ENCODE assay signal across 7 mouse cellular contexts in the genomic region with DNA sequence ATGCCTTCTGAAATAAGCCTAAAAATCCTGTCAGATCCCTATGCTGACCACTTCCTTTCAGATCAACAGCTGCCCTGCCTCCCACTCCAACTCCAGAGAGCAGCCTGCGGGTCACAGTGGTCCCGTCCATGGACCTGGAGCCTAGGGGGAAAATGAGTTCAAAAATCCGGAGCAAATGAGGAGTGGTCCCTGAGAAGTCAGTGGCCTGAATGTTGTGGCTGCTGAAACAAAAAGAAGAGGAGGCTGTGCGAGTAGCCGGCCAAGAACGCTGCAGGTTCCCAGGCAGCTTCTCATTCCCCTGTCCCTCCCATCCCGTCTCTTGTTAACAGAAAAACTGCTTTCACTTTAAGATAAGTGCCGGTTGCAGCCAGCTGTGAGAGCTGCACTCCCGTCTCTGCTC. TPM values are rescaled to one million over a fixed set of nuclear protein-coding genes. Genes with fewer than 3 reads are reported as not detected.
DNase-seq lines count a peak whose midpoint lies in the region; ATAC-seq and TF ChIP-seq lines count a peak whose summit lies in the region.
"Not testable (repeated sequence)": the region's sequence is repeated elsewhere in the genome, so short reads cannot be mapped to it uniquely, and the experiment has no call there.

No protein-coding gene starts in this region.

- not testable (repeated sequence) for H3K79me2 ChIP-seq in myocyte (ENCODE audit: control insufficient read depth, insufficient read depth)

- 8% methylated on average over 7 of the region's 9 CpGs for WGBS in heart, embryonic 12.5 days
- WGBS in intestine, embryonic 15.5 days = 13% methylated on average over 6 of the region's 9 CpGs
- 7% methylated on average over 6 of the region's 9 CpGs for WGBS in kidney, postnatal 0 days
- 7% methylated on average over 6 of the region's 9 CpGs for WGBS in liver, embryonic 14.5 days (ENCODE audit: insufficient replicate concordance)
- 14% methylated on average over 6 of the region's 9 CpGs for WGBS in stomach, postnatal 0 days

- not testable (repeated sequence) for H3ac ChIP-seq in myocyte (ENCODE audit: control insufficient read depth, insufficient read length)

- 0 out of 2 replicates have a peak overlapping the region, but pooled peaks have one; percentile 18 for H3K4me3 ChIP-seq in heart, embryonic 12.5 days
- H3K4me3 ChIP-seq in intestine, embryonic 15.5 days (replicated peaks); kidney, postnatal 0 days (replicated peaks; ENCODE audit: low read depth, low read length); liver, embryonic 14.5 days (ENCODE audit: insufficient read depth in 1 of 2, low read depth in 2 of 2, low read length in 2 of 2); myocyte; stomach, postnatal 0 days (ENCODE audit: low read depth, low read length): not testable (repeated sequence)

- TF ChIP-seq POLR2A in myocyte (IDR thresholded peaks at IDR 0.05; ENCODE audit: insufficient read length, low read depth) = not testable (repeated sequence)

- H3K4me2 ChIP-seq in heart, embryonic 12.5 days = peak overlapping the region; percentile 51
- peak overlapping the region; percentile 34; the same call in 1 of the 2 replicates for H3K4me2 ChIP-seq in intestine, embryonic 15.5 days (replicated peaks)
- H3K4me2 ChIP-seq in kidney, postnatal 0 days (ENCODE audit: low read length) = 0 out of 2 replicates have a peak overlapping the region, but pooled peaks have one; percentile 21
- H3K4me2 ChIP-seq in liver, embryonic 14.5 days (ENCODE audit: low read depth) = peak overlapping the region; percentile 46
- peak overlapping the region; percentile 61 for H3K4me2 ChIP-seq in myocyte (ENCODE audit: low read depth)
- H3K4me2 ChIP-seq in stomach, postnatal 0 days (replicated peaks; ENCODE audit: low read depth) = 0 out of 2 replicates have a peak overlapping the region, but pooled peaks have one; percentile 29

- TF ChIP-seq CTCF in kidney, postnatal 0 days (IDR thresholded peaks at IDR 0.05; ENCODE audit: low read depth); liver, embryonic 14.5 days (IDR thresholded peaks at IDR 0.05; ENCODE audit: low read depth); stomach, postnatal 0 days (IDR thresholded peaks at IDR 0.05; ENCODE audit: low read depth): not testable (repeated sequence)

- not testable (repeated sequence) for H3K9ac ChIP-seq in heart, embryonic 12.5 days; intestine, embryonic 15.5 days; kidney, postnatal 0 days (ENCODE audit: low read depth, low read length); liver, embryonic 14.5 days (replicated peaks); stomach, postnatal 0 days (ENCODE audit: low read length)

- ATAC-seq in heart, embryonic 12.5 days (ENCODE audit: insufficient number of reproducible peaks, low FRiP score); intestine, embryonic 15.5 days; kidney, postnatal 0 days (replicated peaks; ENCODE audit: low FRiP score, low read depth); liver, embryonic 14.5 days (ENCODE audit: insufficient read depth); stomach, postnatal 0 days (ENCODE audit: low FRiP score, low TSS enrichment): not testable (repeated sequence)

- peak; percentile 4 for DNase-seq in adrenal gland, postnatal 14 days
- DNase-seq in kidney, postnatal 0 days (ENCODE audit: low spot score); liver, embryonic 14.5 days (ENCODE audit: low read depth in 3 of 3, low spot score in 3 of 3): not testable (repeated sequence)
- peak; percentile 1 for DNase-seq in stomach, postnatal 0 days (ENCODE audit: low spot score)

- H3K27ac ChIP-seq in heart, embryonic 12.5 days (ENCODE audit: poor library complexity, severe bottlenecking); intestine, embryonic 15.5 days; kidney, postnatal 0 days; liver, embryonic 14.5 days; stomach, postnatal 0 days (replicated peaks): not testable (repeated sequence)

- H3K27me3 ChIP-seq in heart, embryonic 12.5 days (replicated peaks); intestine, embryonic 15.5 days (replicated peaks); kidney, postnatal 0 days (ENCODE audit: insufficient read depth, low read length); liver, embryonic 14.5 days (ENCODE audit: control insufficient read depth, insufficient read depth, low read length); myocyte (ENCODE audit: control insufficient read depth, insufficient read depth, insufficient read length); stomach, postnatal 0 days (ENCODE audit: control insufficient read depth, insufficient read depth, low read length): not testable (repeated sequence)

- not testable (repeated sequence) for TF ChIP-seq EP300 in liver, embryonic 14.5 days (IDR thresholded peaks at IDR 0.05; ENCODE audit: low read depth); stomach, postnatal 0 days (optimal IDR thresholded peaks at IDR 0.05)

- not testable (repeated sequence) for H3K4me1 ChIP-seq in heart, embryonic 12.5 days (replicated peaks); intestine, embryonic 15.5 days (replicated peaks); kidney, postnatal 0 days (replicated peaks; ENCODE audit: insufficient read depth, low read length); liver, embryonic 14.5 days (replicated peaks; ENCODE audit: control insufficient read depth in 2 of 2, insufficient read depth in 2 of 2, low read length in 1 of 2); stomach, postnatal 0 days (replicated peaks; ENCODE audit: control insufficient read depth, insufficient read depth)

- H3K9me3 ChIP-seq in heart, embryonic 12.5 days (replicated peaks); intestine, embryonic 15.5 days; kidney, postnatal 0 days (replicated peaks; ENCODE audit: low read length); liver, embryonic 14.5 days (ENCODE audit: control insufficient read depth, low read length); stomach, postnatal 0 days (ENCODE audit: control insufficient read depth, low read length): not testable (repeated sequence)

- H3K36me3 ChIP-seq in heart, embryonic 12.5 days; intestine, embryonic 15.5 days; kidney, postnatal 0 days (ENCODE audit: insufficient read depth, low read length); liver, embryonic 14.5 days (replicated peaks; ENCODE audit: control insufficient read depth, insufficient read depth, low read depth); myocyte (ENCODE audit: control insufficient read depth, insufficient read depth); stomach, postnatal 0 days (ENCODE audit: control insufficient read depth, insufficient read depth, low read length): not testable (repeated sequence)

RNA-seq across cellular contexts. Expression of gene Ndufa6, which starts 10.4 kb away (rescaled TPM):
- 659 and 675 TPM in 2 replicates for total RNA-seq in adrenal gland, postnatal 14 days (2021)
- polyA plus RNA-seq in heart, embryonic 12.5 days (2016; fragmentation: Nextera tagmentation; extraction: Ambion mirVana) = 475 and 496 TPM in 2 replicates
- polyA plus RNA-seq in intestine, embryonic 15.5 days (2015; fragmentation: Nextera tagmentation; extraction: Ambion mirVana) = 502 and 513 TPM in 2 replicates
- polyA plus RNA-seq in kidney, postnatal 0 days (2015; fragmentation: Nextera tagmentation; extraction: Ambion mirVana) = 793 and 923 TPM in 2 replicates
- polyA plus RNA-seq in liver, embryonic 14.5 days (2012; rRNA removed) = 152 and 288 TPM in 2 replicates
- polyA plus RNA-seq in liver, embryonic 14.5 days (2014; fragmentation: Nextera tagmentation; extraction: Ambion mirVana) = 435 and 447 TPM in 2 replicates
- 517 TPM for polyA plus RNA-seq in myocyte (2012; fragmentation: generic; extraction: Trizol)
- polyA plus RNA-seq in stomach, postnatal 0 days (2015; fragmentation: Nextera tagmentation; extraction: Ambion mirVana) = 514 and 516 TPM in 2 replicates

RNA-seq across cellular contexts. Expression of gene Cyp2d22, which starts 15.5 kb away (rescaled TPM):
- 37.0 and 37.9 TPM in 2 replicates for total RNA-seq in adrenal gland, postnatal 14 days (2021)
- 7.3 and 8.0 TPM in 2 replicates for polyA plus RNA-seq in heart, embryonic 12.5 days (2016; fragmentation: Nextera tagmentation; extraction: Ambion mirVana)
- polyA plus RNA-seq in intestine, embryonic 15.5 days (2015; fragmentation: Nextera tagmentation; extraction: Ambion mirVana) = 9.0 and 11.2 TPM in 2 replicates
- polyA plus RNA-seq in kidney, postnatal 0 days (2015; fragmentation: Nextera tagmentation; extraction: Ambion mirVana) = 12.8 and 16.7 TPM in 2 replicates
- 14.9 and 15.5 TPM in 2 replicates for polyA plus RNA-seq in liver, embryonic 14.5 days (2012; rRNA removed)
- 8.4 and 10.0 TPM in 2 replicates for polyA plus RNA-seq in liver, embryonic 14.5 days (2014; fragmentation: Nextera tagmentation; extraction: Ambion mirVana)
- polyA plus RNA-seq in myocyte (2012; fragmentation: generic; extraction: Trizol) = 2.4 TPM
- 5.5 TPM in 2 replicates for polyA plus RNA-seq in stomach, postnatal 0 days (2015; fragmentation: Nextera tagmentation; extraction: Ambion mirVana)

RNA-seq across cellular contexts. Expression of gene Smdt1, which starts 25.8 kb away (rescaled TPM):
- total RNA-seq in adrenal gland, postnatal 14 days (2021) = 177 and 179 TPM in 2 replicates
- polyA plus RNA-seq in heart, embryonic 12.5 days (2016; fragmentation: Nextera tagmentation; extraction: Ambion mirVana) = 299 and 309 TPM in 2 replicates
- 277 and 308 TPM in 2 replicates for polyA plus RNA-seq in intestine, embryonic 15.5 days (2015; fragmentation: Nextera tagmentation; extraction: Ambion mirVana)
- polyA plus RNA-seq in kidney, postnatal 0 days (2015; fragmentation: Nextera tagmentation; extraction: Ambion mirVana) = 375 and 378 TPM in 2 replicates
- polyA plus RNA-seq in liver, embryonic 14.5 days (2012; rRNA removed) = 109 and 121 TPM in 2 replicates
- 165 and 178 TPM in 2 replicates for polyA plus RNA-seq in liver, embryonic 14.5 days (2014; fragmentation: Nextera tagmentation; extraction: Ambion mirVana)
- polyA plus RNA-seq in myocyte (2012; fragmentation: generic; extraction: Trizol) = 665 TPM
- polyA plus RNA-seq in stomach, postnatal 0 days (2015; fragmentation: Nextera tagmentation; extraction: Ambion mirVana) = 286 and 296 TPM in 2 replicates

RNA-seq across cellular contexts. Expression of gene Pheta2, which starts 25.8 kb away (rescaled TPM):
- 1.8 and 2.1 TPM in 2 replicates for total RNA-seq in adrenal gland, postnatal 14 days (2021)
- 9.8 and 9.9 TPM in 2 replicates for polyA plus RNA-seq in heart, embryonic 12.5 days (2016; fragmentation: Nextera tagmentation; extraction: Ambion mirVana)
- polyA plus RNA-seq in intestine, embryonic 15.5 days (2015; fragmentation: Nextera tagmentation; extraction: Ambion mirVana) = 13.1 and 13.4 TPM in 2 replicates
- 7.4 and 8.4 TPM in 2 replicates for polyA plus RNA-seq in kidney, postnatal 0 days (2015; fragmentation: Nextera tagmentation; extraction: Ambion mirVana)
- polyA plus RNA-seq in liver, embryonic 14.5 days (2012; rRNA removed) = 22.1 and 24.8 TPM in 2 replicates
- polyA plus RNA-seq in liver, embryonic 14.5 days (2014; fragmentation: Nextera tagmentation; extraction: Ambion mirVana) = 18.7 and 22.5 TPM in 2 replicates
- polyA plus RNA-seq in myocyte (2012; fragmentation: generic; extraction: Trizol) = 0.05 TPM
- polyA plus RNA-seq in stomach, postnatal 0 days (2015; fragmentation: Nextera tagmentation; extraction: Ambion mirVana) = 6.2 and 6.3 TPM in 2 replicates

RNA-seq across cellular contexts. Expression of gene Naga, which starts 25.8 kb away (rescaled TPM):
- total RNA-seq in adrenal gland, postnatal 14 days (2021) = 59.5 and 62.1 TPM in 2 replicates
- 40.5 and 44.6 TPM in 2 replicates for polyA plus RNA-seq in heart, embryonic 12.5 days (2016; fragmentation: Nextera tagmentation; extraction: Ambion mirVana)
- 144 and 176 TPM in 2 replicates for polyA plus RNA-seq in intestine, embryonic 15.5 days (2015; fragmentation: Nextera tagmentation; extraction: Ambion mirVana)
- polyA plus RNA-seq in kidney, postnatal 0 days (2015; fragmentation: Nextera tagmentation; extraction: Ambion mirVana) = 95.0 and 101 TPM in 2 replicates
- 47.7 and 52.9 TPM in 2 replicates for polyA plus RNA-seq in liver, embryonic 14.5 days (2012; rRNA removed)
- polyA plus RNA-seq in liver, embryonic 14.5 days (2014; fragmentation: Nextera tagmentation; extraction: Ambion mirVana) = 34.2 and 43.3 TPM in 2 replicates
- 53.2 TPM for polyA plus RNA-seq in myocyte (2012; fragmentation: generic; extraction: Trizol)
- polyA plus RNA-seq in stomach, postnatal 0 days (2015; fragmentation: Nextera tagmentation; extraction: Ambion mirVana) = 83.1 and 88.9 TPM in 2 replicates
